Mouse (Mus musculus) cerebellum, adult 2 months (tissue): Measurements from ENCODE around the gene Mrps23. TPM values are rescaled to one million over a fixed set of nuclear protein-coding genes. Genes with fewer than 3 reads are reported as not detected.
"Not testable (repeated sequence)": the region's sequence is repeated elsewhere in the genome, so short reads cannot be mapped to it uniquely, and the experiment has no call there.

Experiments
- DNase-seq, 2 experiments: peaks; one replicate each; pipeline ENCODE4 v3.0.0; 2021
- H3K27ac ChIP-seq: fragments of 200-500 bp; 2 replicates; pipeline ENCODE4 v1.5.1; 2012; ENCODE audit warnings: low read length, control low read depth, inconsistent platforms; ENCODE audit not compliant: insufficient read depth
- H3K27me3 ChIP-seq: fragments of 200-500 bp; 2 replicates; pipeline ENCODE4 v1.6.1; 2012; ENCODE audit warnings: inconsistent platforms, mild to moderate bottlenecking, low read length, moderate library complexity; ENCODE audit not compliant: control insufficient read depth, insufficient read depth
- H3K4me1 ChIP-seq: fragments of 200-500 bp; 2 replicates; pipeline ENCODE4 v1.6.1; 2011; ENCODE audit warnings: low read length; ENCODE audit not compliant: control insufficient read depth, insufficient read depth
- H3K4me3 ChIP-seq: fragments of 200-500 bp; replicated peaks from 2 replicates; pipeline ENCODE3; 2011; ENCODE audit warnings: mild to moderate bottlenecking, low read depth, low read length, control low read depth; ENCODE audit not compliant: insufficient read depth
- CTCF ChIP-seq: fragments of 200-500 bp; IDR thresholded peaks from 2 replicates; pipeline ENCODE4 v1.5.1; 2011; ENCODE audit warnings: low read depth, mild to moderate bottlenecking, control low read depth, low read length, moderate library complexity, borderline replicate concordance; ENCODE audit not compliant: insufficient read depth
- POLR2A ChIP-seq: fragments of 200-500 bp; IDR thresholded peaks from 2 replicates; pipeline ENCODE4 v1.6.1; 2011; ENCODE audit warnings: low read length, control low read depth, borderline replicate concordance; ENCODE audit not compliant: insufficient read depth
- WGBS: fragments of 180-500 bp; shearing (Covaris S2); methylation state at CpG from one replicate; pipeline ENCODE4 v1.1.7; 2018; 5-methylcytosine and 5-hydroxymethylcytosine counted together
- polyA plus RNA-seq: library from polyadenylated mRNA; depleted of rRNA; stranded (reverse); fragments of >200 nt; gene quantifications from 2 replicates; pipeline ENCODE4 v1.2.3, GENCODE M21; 2012

Mrps23 gene
- polyA plus RNA-seq, 1 experiment, result 90.4 TPM

DNA sequence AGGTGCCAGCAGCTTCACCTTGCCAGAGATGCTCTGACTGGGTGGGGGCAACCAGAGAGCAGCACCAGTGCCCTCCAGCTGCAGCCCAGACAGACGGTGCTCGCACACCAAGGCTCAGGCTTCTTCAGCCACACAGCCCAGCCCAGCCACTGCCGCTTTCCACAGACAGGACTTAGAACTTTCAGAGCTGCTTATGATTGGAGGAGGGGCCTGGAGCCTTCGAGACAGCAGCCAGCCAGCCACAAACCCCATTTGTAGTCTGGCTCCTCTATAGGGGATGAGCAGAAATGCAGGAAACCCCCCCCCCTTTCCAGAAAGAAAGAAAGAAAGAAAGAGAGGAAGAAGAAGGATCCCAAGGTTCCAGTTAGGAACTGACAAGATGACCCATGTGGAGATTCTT lies 11.6 kb upstream of the Mrps23 start:
- no peak overlapping the region for H3K27ac ChIP-seq
- TF ChIP-seq CTCF (no peak), POLR2A (no peak)
- no peak for DNase-seq
- H3K4me1 ChIP-seq, result peaks cover 9% of the 10 kb centered on the region; the same call in 1 of the 2 replicates
- 49% methylated on average over 4 of the region's 4 CpGs for WGBS
- no peak overlapping the region for H3K4me3 ChIP-seq
- H3K27me3 ChIP-seq, result no peaks in the 10 kb centered on the region

DNA sequence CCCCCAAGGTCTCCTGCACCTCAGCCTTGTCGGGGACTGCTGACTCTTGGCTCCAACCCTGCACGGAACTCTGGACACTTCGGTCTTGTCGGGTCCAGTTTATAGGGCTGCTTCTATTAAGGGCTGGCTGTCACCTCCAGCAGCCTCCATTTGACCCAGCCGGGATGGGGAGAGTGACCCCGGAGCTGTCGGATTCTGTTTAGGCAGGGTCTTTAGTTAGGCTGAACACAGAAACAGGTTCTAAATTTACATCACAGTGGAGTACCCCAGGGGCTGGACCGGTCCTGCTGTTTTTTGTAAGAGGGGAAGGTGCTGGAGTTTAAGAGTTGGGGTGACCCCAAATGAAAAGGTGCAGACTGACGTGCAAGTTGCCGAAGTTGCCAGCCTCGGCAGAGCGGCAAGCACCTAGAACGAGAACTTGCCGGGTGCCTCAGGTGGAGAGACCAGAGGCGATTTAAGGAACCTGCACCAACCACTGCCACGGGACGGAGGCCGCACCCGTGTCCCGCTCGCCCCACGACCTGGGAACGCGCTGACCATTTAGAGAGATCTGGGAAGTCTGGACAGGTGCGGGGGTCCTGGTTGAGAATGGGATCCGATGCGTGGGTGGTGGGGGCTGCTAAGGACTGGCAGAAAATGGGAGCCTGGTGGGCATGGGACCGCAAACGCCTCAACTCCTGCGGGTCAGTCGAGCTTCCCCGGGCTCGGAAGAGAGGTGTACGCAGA lies 10.9 kb upstream of the Mrps23 start:
- TF ChIP-seq POLR2A, result no peak
- TF ChIP-seq CTCF, result no peak
- 38% methylated on average over 34 of the region's 34 CpGs for WGBS
- no peaks in the 10 kb centered on the region for H3K27me3 ChIP-seq
- no peak overlapping the region for H3K4me3 ChIP-seq
- H3K4me1 ChIP-seq, result peaks cover 11% of the 10 kb centered on the region; the same call in 1 of the 2 replicates
- DNase-seq, result no peak
- no peak overlapping the region for H3K27ac ChIP-seq

DNA sequence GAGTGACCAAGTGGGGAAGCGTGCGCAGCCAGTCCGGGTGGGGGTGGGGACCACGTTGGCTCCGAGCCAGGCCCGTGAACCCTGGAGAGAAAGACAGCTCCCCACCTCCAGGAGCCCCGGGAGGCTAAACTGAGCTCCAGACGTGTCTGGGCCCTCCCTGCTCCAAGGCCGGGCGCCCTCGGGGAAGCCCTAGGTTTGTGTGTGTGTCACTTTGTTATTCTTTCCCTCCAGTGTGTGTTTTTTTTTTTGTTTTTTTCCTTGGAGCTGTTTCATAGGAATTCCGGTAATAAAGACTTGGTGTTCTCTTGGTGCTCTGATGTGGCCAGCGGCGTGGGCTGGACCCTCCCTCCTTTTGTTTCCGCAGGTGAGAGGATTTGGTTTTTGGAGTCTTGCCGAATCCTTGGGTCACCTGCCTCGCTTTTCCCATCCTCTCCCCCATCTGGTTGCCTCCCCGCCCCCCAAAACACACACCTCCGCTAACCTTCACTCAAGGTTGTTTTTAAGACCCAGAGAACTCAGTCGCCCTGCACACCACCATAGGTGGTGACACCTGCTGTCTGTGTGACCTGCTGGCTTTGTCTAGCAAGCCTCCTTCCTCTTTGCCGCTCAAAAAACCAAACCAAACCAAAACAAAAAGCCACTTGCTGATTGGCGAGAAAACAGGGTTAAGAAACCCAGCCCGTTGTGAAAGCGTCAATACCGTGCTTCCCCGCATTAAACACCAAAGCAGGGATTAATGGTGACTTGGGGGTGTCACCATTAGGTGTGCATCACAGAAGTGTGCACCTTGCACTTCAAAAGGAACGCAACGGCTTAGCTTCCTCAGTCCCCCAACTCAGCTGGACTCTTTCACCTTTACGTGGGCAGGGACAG lies 10.1 kb upstream of the Mrps23 start:
- Histone ChIP-seq H3K27ac (no peak overlapping the region), H3K4me3 (no peak overlapping the region), H3K4me1 (peaks cover 11% of the 10 kb centered on the region; the same call in 1 of the 2 replicates), H3K27me3 (no peaks in the 10 kb centered on the region)
- DNase-seq, result no peak
- TF ChIP-seq POLR2A (no peak), CTCF (no peak)
- 51% methylated on average over 29 of the region's 29 CpGs for WGBS

DNA sequence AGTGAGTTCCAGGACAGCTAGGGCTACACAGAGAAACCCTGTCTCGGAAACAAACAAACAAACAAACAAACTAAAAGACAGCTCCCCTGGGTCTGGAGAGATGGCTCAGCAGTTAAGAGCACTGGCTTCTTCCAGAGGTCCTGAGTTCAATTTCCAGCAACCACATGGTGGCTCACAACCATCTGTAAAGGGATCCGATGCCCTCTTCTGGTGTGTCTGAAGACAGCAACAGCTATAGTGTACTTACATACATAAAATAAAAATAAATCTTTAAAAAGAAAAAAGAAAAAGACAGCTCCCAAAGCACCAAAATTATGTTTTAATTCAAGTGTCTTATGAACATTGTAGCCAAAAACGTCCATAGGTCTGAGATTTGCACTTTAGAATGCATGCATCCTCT lies 8.5 kb upstream of the Mrps23 start:
- H3K27ac ChIP-seq, H3K27me3 ChIP-seq, DNase-seq, H3K4me3 ChIP-seq: not testable (repeated sequence)
- 86% methylated on average over 3 of the region's 3 CpGs for WGBS
- H3K4me1 ChIP-seq, result peaks cover 11% of the 10 kb centered on the region

DNA sequence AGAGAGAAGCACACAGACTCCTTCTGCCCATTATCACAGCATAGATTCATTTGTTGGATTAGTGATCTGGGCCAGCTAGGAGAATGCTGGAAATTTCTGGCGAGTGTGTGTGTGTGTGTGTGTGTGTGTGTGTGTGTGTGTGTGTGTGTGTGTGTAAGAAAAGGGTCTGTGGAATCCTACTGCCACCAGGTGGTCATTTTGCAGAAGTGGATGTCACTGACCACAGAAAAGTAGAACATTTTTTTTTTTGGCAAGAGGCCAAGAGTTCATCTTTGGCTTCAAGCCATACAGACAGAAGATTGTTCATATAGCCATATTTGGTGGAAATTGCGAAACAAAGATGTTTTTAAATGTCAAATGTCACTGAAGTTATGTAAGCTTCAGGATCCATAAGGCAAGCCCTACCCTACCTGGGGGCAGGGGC lies 7.0 kb upstream of the Mrps23 start:
- no peak for TF ChIP-seq POLR2A
- TF ChIP-seq CTCF, result peak; percentile 57
- peak; percentile 60 to 73 for DNase-seq
- Histone ChIP-seq H3K4me1 (peaks cover 11% of the 10 kb centered on the region), H3K4me3 (no peak overlapping the region), H3K27ac (no peak overlapping the region; the same call in 1 of the 2 replicates), H3K27me3 (no peaks in the 10 kb centered on the region)
- WGBS, result 1% methylated on average over 2 of the region's 2 CpGs

DNA sequence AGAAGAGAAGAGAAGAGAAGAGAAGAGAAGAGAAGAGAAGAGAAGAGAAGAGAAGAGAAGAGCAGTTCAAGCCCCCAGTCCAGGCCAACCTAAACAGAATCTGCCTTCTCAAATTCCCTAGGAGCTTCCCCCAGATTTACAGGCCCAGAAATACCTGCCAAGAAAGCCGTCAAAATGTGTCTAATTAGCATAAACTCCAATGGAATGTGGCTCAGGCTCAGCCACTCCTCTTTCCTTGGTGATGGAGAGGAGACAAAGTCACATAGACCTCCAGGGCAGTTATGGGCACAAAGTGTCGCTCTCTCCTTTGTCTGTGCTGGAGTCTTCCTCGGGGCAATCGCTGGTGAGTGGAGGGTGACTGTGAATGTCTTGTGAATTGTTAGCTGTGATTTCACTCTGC lies 6.0 kb upstream of the Mrps23 start:
- H3K4me1 ChIP-seq, result peaks cover 12% of the 10 kb centered on the region
- no peak for DNase-seq
- WGBS, result 14% methylated on average over 4 of the region's 4 CpGs

DNA sequence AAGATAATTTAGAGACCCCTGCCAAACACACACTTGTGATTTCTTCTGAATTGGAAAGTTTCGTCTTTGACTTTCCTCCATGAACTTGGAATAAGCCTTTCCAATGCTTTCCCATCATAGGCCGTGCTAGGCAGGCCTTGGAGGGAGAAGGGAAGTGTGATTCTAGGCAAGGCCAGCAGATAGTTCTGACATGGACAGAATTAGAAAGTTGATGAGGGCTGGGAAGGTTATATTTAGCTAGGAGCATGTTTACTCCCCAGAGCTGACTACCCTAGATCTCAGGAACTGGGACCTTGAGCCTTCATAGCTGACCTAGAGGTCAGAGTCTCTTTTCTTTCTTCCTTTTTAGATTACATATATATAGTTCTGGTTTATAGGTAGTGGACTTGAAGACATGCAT lies 3.0 kb upstream of the Mrps23 start:
- H3K4me3 ChIP-seq, result no peak overlapping the region
- peaks cover 14% of the 10 kb centered on the region for H3K4me1 ChIP-seq
- 80% methylated on average over 2 of the region's 2 CpGs for WGBS
- no peaks in the 10 kb centered on the region for H3K27me3 ChIP-seq
- no peak for DNase-seq
- H3K27ac ChIP-seq, result no peak overlapping the region
- TF ChIP-seq POLR2A (no peak), CTCF (no peak)

More for the DNA sequence above, 6.0 kb upstream of the Mrps23 start:
- Histone ChIP-seq H3K27me3 (no peaks in the 10 kb centered on the region), H3K4me3 (no peak overlapping the region), H3K27ac (no peak overlapping the region)
- no peak for TF ChIP-seq CTCF

DNA sequence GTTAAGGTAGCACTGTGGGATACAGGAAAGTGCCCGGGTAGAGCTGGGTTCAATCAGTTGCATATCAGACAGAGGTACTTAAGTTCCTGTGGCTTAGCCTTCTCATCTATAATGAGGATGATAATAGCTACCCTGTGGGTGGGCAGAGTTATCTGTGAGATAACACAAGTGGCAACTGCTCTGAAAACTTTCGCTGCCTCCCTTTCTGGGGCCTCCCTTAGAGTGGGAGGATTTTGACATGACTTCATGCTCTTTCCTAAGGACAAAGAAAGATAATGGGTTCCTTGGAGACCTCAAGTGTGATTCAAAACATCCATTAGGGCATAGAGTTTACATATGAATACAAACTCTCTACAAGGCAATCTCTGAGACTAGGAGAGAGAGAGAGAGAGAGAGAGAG lies 2.1 kb upstream of the Mrps23 start:
- Histone ChIP-seq H3K27me3 (no peaks in the 10 kb centered on the region), H3K27ac (no peak overlapping the region), H3K4me1 (peaks cover 8% of the 10 kb centered on the region), H3K4me3 (no peak overlapping the region)
- 19% methylated on average over 2 of the region's 2 CpGs for WGBS
- TF ChIP-seq CTCF, result no peak
- no peak for TF ChIP-seq POLR2A
- no peak for DNase-seq
